Mouse (Mus musculus) forebrain, embryonic 15.5 days (tissue): Measurements from ENCODE around the gene Gm44805. TPM values are rescaled to one million over a fixed set of nuclear protein-coding genes. Genes with fewer than 3 reads are reported as not detected.

ENCODE experiments used
- ATAC-seq: fragments of 200-750 bp; cut with Nextera tagmentation; replicated peaks from 2 replicates; pipeline ENCODE4 v1.8.0; 2017; ENCODE audit warnings: mild to moderate bottlenecking, moderate TSS enrichment, moderate library complexity
- H3K27ac ChIP-seq: fragments of 300-500 bp; sonication (generic); replicated peaks from 2 replicates; pipeline ENCODE4 v1.5.1; 2015; ENCODE audit warnings: mild to moderate bottlenecking, inconsistent platforms
- H3K27me3 ChIP-seq: fragments of 300-500 bp; sonication (generic); 2 replicates; pipeline ENCODE4 v1.6.1; 2015; ENCODE audit warnings: inconsistent platforms
- H3K36me3 ChIP-seq: fragments of 300-500 bp; sonication (generic); 2 replicates; pipeline ENCODE4 v1.6.1; 2015; ENCODE audit warnings: mild to moderate bottlenecking, inconsistent platforms
- H3K4me1 ChIP-seq: fragments of 300-500 bp; sonication (generic); 2 replicates; pipeline ENCODE4 v1.6.1; 2015; ENCODE audit warnings: inconsistent platforms
- H3K4me2 ChIP-seq: fragments of 300-500 bp; sonication (generic); replicated peaks from 2 replicates; pipeline ENCODE4 v1.6.1; 2015; ENCODE audit warnings: mild to moderate bottlenecking, inconsistent platforms
- H3K4me3 ChIP-seq: fragments of 300-500 bp; sonication (generic); 2 replicates; pipeline ENCODE4 v1.5.1; 2015; ENCODE audit warnings: mild to moderate bottlenecking, inconsistent platforms
- H3K9ac ChIP-seq: fragments of 300-500 bp; sonication (generic); replicated peaks from 2 replicates; pipeline ENCODE4 v1.6.1; 2015; ENCODE audit warnings: mild to moderate bottlenecking, inconsistent platforms
- H3K9me3 ChIP-seq: fragments of 300-500 bp; sonication (generic); 2 replicates; pipeline ENCODE4 v1.6.1; 2016; ENCODE audit warnings: inconsistent platforms
- WGBS: fragments of 180-500 bp; shearing (Covaris S2); methylation state at CpG from one replicate; pipeline ENCODE4 v1.1.7; 2015; ENCODE audit warnings: mixed read lengths; 5-methylcytosine and 5-hydroxymethylcytosine counted together
- polyA plus RNA-seq: library from polyadenylated mRNA; unstranded; fragments of >200 nt; fragmentation: Nextera tagmentation; extraction: Ambion mirVana; gene quantifications from 2 replicates; pipeline ENCODE4 v1.2.1, GENCODE M21; 2015

Gm44805 gene
- polyA plus RNA-seq, 1 experiment from 2014 or later, result not detected

- WGBS, result 89% methylated on average over 9 of the region's 9 CpGs
- no peaks in the 10 kb centered on the region for H3K27me3 ChIP-seq
Observed at GRCm38 (mm10) chr7:19713598-19713997, 32.4 kb upstream of the Gm44805 start.

GRCm38 (mm10) chr7:19713196-19713595, 32.0 kb upstream of the Gm44805 start:
- Histone ChIP-seq H3K4me3 (no peak overlapping the region), H3K27me3 (no peaks in the 10 kb centered on the region), H3K9me3 (no peaks in the 10 kb centered on the region), H3K4me1 (peaks cover 22% of the 10 kb centered on the region), H3K27ac (no peak overlapping the region), H3K9ac (no peak overlapping the region), H3K4me2 (no peak overlapping the region), H3K36me3 (peaks cover 37% of the 10 kb centered on the region)
- ATAC-seq, result no peak
- whole genome bisulfite sequencing, result 56% methylated on average over 4 of the region's 4 CpGs

More at GRCm38 (mm10) chr7:19713598-19713997, 32.4 kb upstream of the Gm44805 start:
- Histone ChIP-seq H3K9me3 (no peaks in the 10 kb centered on the region), H3K4me2 (no peak overlapping the region), H3K4me3 (0 out of 2 replicates have a peak overlapping the region, but pooled peaks have one; percentile 73), H3K4me1 (peaks cover 22% of the 10 kb centered on the region), H3K9ac (no peak overlapping the region), H3K27ac (no peak overlapping the region), H3K36me3 (peaks cover 35% of the 10 kb centered on the region)
- ATAC-seq, result no peak

- Histone ChIP-seq H3K9me3 (no peaks in the 10 kb centered on the region), H3K4me3 (no peak overlapping the region), H3K27me3 (no peaks in the 10 kb centered on the region), H3K4me2 (no peak overlapping the region), H3K36me3 (peaks cover 37% of the 10 kb centered on the region), H3K9ac (no peak overlapping the region), H3K4me1 (peaks cover 22% of the 10 kb centered on the region), H3K27ac (no peak overlapping the region)
- WGBS, result 76% methylated on average over 4 of the region's 4 CpGs
- ATAC-seq, result no peak
Observed at GRCm38 (mm10) chr7:19712414-19712813, 31.2 kb upstream of the Gm44805 start.

- Histone ChIP-seq H3K36me3 (peaks cover 39% of the 10 kb centered on the region), H3K27ac (no peak overlapping the region), H3K4me2 (no peak overlapping the region), H3K27me3 (no peaks in the 10 kb centered on the region), H3K9me3 (no peaks in the 10 kb centered on the region), H3K4me3 (no peak overlapping the region), H3K4me1 (peaks cover 14% of the 10 kb centered on the region), H3K9ac (no peak overlapping the region)
- ATAC-seq, result no peak
- WGBS, result 92% methylated on average over 10 of the region's 10 CpGs
Observed at GRCm38 (mm10) chr7:19710650-19711049, 29.4 kb upstream of the Gm44805 start.

- Histone ChIP-seq H3K27me3 (no peaks in the 10 kb centered on the region), H3K36me3 (peaks cover 35% of the 10 kb centered on the region), H3K4me3 (no peak overlapping the region), H3K9ac (no peak overlapping the region), H3K4me2 (no peak overlapping the region), H3K4me1 (no peaks in the 10 kb centered on the region), H3K9me3 (no peaks in the 10 kb centered on the region), H3K27ac (no peak overlapping the region)
- ATAC-seq, result no peak
- WGBS, result 93% methylated on average over 7 of the region's 7 CpGs
Observed at GRCm38 (mm10) chr7:19705271-19705670, 24.0 kb upstream of the Gm44805 start.

GRCm38 (mm10) chr7:19704475-19704874, 23.3 kb upstream of the Gm44805 start:
- no peak overlapping the region for H3K4me3 ChIP-seq
- H3K4me1 ChIP-seq, result peaks cover 2% of the 10 kb centered on the region
- no peak overlapping the region for H3K4me2 ChIP-seq
- no peaks in the 10 kb centered on the region for H3K9me3 ChIP-seq
- 91% methylated on average over 4 of the region's 4 CpGs for WGBS
- no peaks in the 10 kb centered on the region for H3K27me3 ChIP-seq
- ATAC-seq, result no peak
- H3K27ac ChIP-seq, result no peak overlapping the region
- H3K36me3 ChIP-seq, result peaks cover 29% of the 10 kb centered on the region
- no peak overlapping the region for H3K9ac ChIP-seq

GRCm38 (mm10) chr7:19702859-19703555, 21.8 kb upstream of the Gm44805 start:
- Histone ChIP-seq H3K9me3 (no peaks in the 10 kb centered on the region), H3K27me3 (no peaks in the 10 kb centered on the region), H3K4me3 (no peak overlapping the region), H3K4me2 (no peak overlapping the region), H3K9ac (no peak overlapping the region), H3K36me3 (peaks cover 18% of the 10 kb centered on the region; the same call in 1 of the 2 replicates), H3K27ac (no peak overlapping the region), H3K4me1 (peaks cover 16% of the 10 kb centered on the region)
- 93% methylated on average over 16 of the region's 16 CpGs for WGBS
- no peak for ATAC-seq

- peaks cover 16% of the 10 kb centered on the region for H3K4me1 ChIP-seq
- H3K4me2 ChIP-seq, result no peak overlapping the region
- no peak overlapping the region for H3K27ac ChIP-seq
- H3K36me3 ChIP-seq, result peaks cover 17% of the 10 kb centered on the region; the same call in 1 of the 2 replicates
- H3K9me3 ChIP-seq, result no peaks in the 10 kb centered on the region
- WGBS, result 30% methylated on average over 22 of the region's 22 CpGs
- ATAC-seq, result peak; percentile 57; the same call in 1 of the 2 replicates
- H3K27me3 ChIP-seq, result no peaks in the 10 kb centered on the region
- H3K9ac ChIP-seq, result no peak overlapping the region
- H3K4me3 ChIP-seq, result no peak overlapping the region
Observed at GRCm38 (mm10) chr7:19701069-19701761, 20.0 kb upstream of the Gm44805 start.

GRCm38 (mm10) chr7:19700299-19701068, 19.3 kb upstream of the Gm44805 start:
- Histone ChIP-seq H3K27ac (no peak overlapping the region), H3K27me3 (no peaks in the 10 kb centered on the region), H3K36me3 (peaks cover 16% of the 10 kb centered on the region; the same call in 1 of the 2 replicates), H3K4me2 (no peak overlapping the region), H3K9ac (no peak overlapping the region), H3K4me3 (no peak overlapping the region), H3K9me3 (no peaks in the 10 kb centered on the region), H3K4me1 (peaks cover 16% of the 10 kb centered on the region)
- ATAC-seq, result no peak
- WGBS, result 66% methylated on average over 12 of the region's 12 CpGs

- Histone ChIP-seq H3K36me3 (peaks cover 13% of the 10 kb centered on the region; the same call in 1 of the 2 replicates), H3K9me3 (no peaks in the 10 kb centered on the region), H3K9ac (no peak overlapping the region), H3K4me1 (peaks cover 16% of the 10 kb centered on the region), H3K27ac (0 out of 2 replicates have a peak overlapping the region, but pooled peaks have one; percentile 21), H3K4me3 (no peak overlapping the region), H3K4me2 (no peak overlapping the region), H3K27me3 (no peaks in the 10 kb centered on the region)
- ATAC-seq, result no peak
- WGBS, result 82% methylated on average over 4 of the region's 4 CpGs
Observed at GRCm38 (mm10) chr7:19699827-19700148, 18.6 kb upstream of the Gm44805 start.

GRCm38 (mm10) chr7:19698907-19699826, 17.9 kb upstream of the Gm44805 start, which contains the start of gene Apoe:
Gene Apoe (minus strand): TSS chr7:19699188.
- peaks cover 11% of the 10 kb centered on the region; the same call in 1 of the 2 replicates for H3K36me3 ChIP-seq
- no peaks in the 10 kb centered on the region for H3K27me3 ChIP-seq
- ATAC-seq, result peak; percentile 51
- H3K4me1 ChIP-seq, result peaks cover 16% of the 10 kb centered on the region
- H3K27ac ChIP-seq, result peak within 1 kb of the TSS; percentile 21
- H3K9me3 ChIP-seq, result no peaks in the 10 kb centered on the region
- H3K4me2 ChIP-seq, result peak within 1 kb of the TSS; percentile 58
- H3K4me3 ChIP-seq, result peak within 1 kb of the TSS; percentile 39
- 2% methylated on average over 20 of the region's 20 CpGs for WGBS
- H3K9ac ChIP-seq, result peak within 1 kb of the TSS; percentile 56
